In the genomic region with DNA sequence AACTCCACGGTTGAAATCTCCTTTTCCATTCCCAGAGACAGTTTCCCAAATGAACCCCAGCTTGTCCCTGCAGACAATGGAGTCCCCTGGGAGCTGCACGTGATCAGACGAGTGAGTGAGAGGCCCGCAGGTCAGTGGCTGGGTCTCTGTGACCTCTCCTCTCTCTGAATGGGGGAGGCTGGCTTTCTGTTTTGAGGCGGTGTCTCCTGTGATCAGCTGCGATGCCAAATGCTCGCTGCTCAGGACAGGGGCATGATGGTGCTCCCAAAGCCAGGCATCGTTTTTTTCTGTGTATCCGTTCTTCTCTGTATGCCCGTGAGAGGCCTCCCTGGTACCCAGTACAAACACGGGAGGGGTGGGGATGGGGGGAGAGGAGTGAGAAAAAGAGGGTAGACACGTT, we compare ENCODE assay signal across 8 mouse cellular contexts.
DNase-seq lines count a peak whose midpoint lies in the region; ATAC-seq lines count a peak whose summit lies in the region.

No protein-coding gene starts in this region.

- DNase-seq in left cerebral cortex, postnatal 4 days: peak; percentile 51
- DNase-seq in left cerebral cortex, postnatal 25 days (ENCODE audit: low spot score in 2 of 2): no peak
- peak; percentile 4 to 12 for DNase-seq in heart, adult 9 months (ENCODE audit: low spot score in 2 of 2)
- no peak for DNase-seq in thymus, postnatal 25 days
- DNase-seq in frontal cortex, postnatal 14 days (ENCODE audit: low spot score in 2 of 2): no peak

- no peaks in the 10 kb centered on the region for H3K36me3 ChIP-seq in kidney, embryonic 14.5 days (ENCODE audit: control insufficient read depth, insufficient read depth, low read length)
- H3K36me3 ChIP-seq in neural tube, embryonic 14.5 days (ENCODE audit: control insufficient read depth, insufficient read depth, low read length): no peaks in the 10 kb centered on the region

- 4% methylated on average over 12 of the region's 12 CpGs for WGBS in kidney, embryonic 14.5 days
- 5% methylated on average over 12 of the region's 12 CpGs for WGBS in neural tube, embryonic 14.5 days

- ATAC-seq in kidney, embryonic 14.5 days (ENCODE audit: low FRiP score, low TSS enrichment): peak; percentile 41; the same call in 1 of the 2 replicates
- ATAC-seq in neural tube, embryonic 14.5 days (ENCODE audit: low read depth): peak; percentile 39; the same call in 1 of the 2 replicates
- ATAC-seq in granulocyte monocyte progenitor cell, adult 5-6 weeks (replicated peaks; ENCODE audit: poor library complexity, severe bottlenecking): no peak

- no peak overlapping the region for H3K4me3 ChIP-seq in kidney, embryonic 14.5 days (ENCODE audit: low read length)
- H3K4me3 ChIP-seq in neural tube, embryonic 14.5 days (ENCODE audit: low read depth, low read length): no peak overlapping the region

- H3K27ac ChIP-seq in kidney, embryonic 14.5 days (ENCODE audit: low read depth, low read length): no peak overlapping the region
- H3K27ac ChIP-seq in neural tube, embryonic 14.5 days (ENCODE audit: low read depth, low read length): no peak overlapping the region

- H3K27me3 ChIP-seq in kidney, embryonic 14.5 days (ENCODE audit: control insufficient read depth, insufficient read depth, low read length): no peaks in the 10 kb centered on the region
- no peaks in the 10 kb centered on the region for H3K27me3 ChIP-seq in neural tube, embryonic 14.5 days (ENCODE audit: control insufficient read depth, insufficient read depth, low read length)

- H3K4me1 ChIP-seq in kidney, embryonic 14.5 days (ENCODE audit: control insufficient read depth, insufficient read depth, low read length): peaks cover 12% of the 10 kb centered on the region
- H3K4me1 ChIP-seq in neural tube, embryonic 14.5 days (ENCODE audit: control insufficient read depth, insufficient read depth, low read length): peaks cover 17% of the 10 kb centered on the region

- H3K9me3 ChIP-seq in kidney, embryonic 14.5 days (ENCODE audit: control insufficient read depth, low read length): no peaks in the 10 kb centered on the region
- H3K9me3 ChIP-seq in neural tube, embryonic 14.5 days (ENCODE audit: control insufficient read depth, low read length): no peaks in the 10 kb centered on the region

- no peak overlapping the region; the same call in 1 of the 2 replicates for H3K9ac ChIP-seq in kidney, embryonic 14.5 days (ENCODE audit: low read depth, low read length)
- no peak overlapping the region for H3K9ac ChIP-seq in neural tube, embryonic 14.5 days (replicated peaks; ENCODE audit: low read depth, low read length)

- intact Hi-C loops in left cerebral cortex, postnatal 4 days (cut with DNase I): no loop called here
- intact Hi-C loops in left cerebral cortex, postnatal 25 days (cut with DNase I): no loop called here

- 0 out of 2 replicates have a peak overlapping the region, but pooled peaks have one; percentile 8 for H3K4me2 ChIP-seq in kidney, embryonic 14.5 days (replicated peaks; ENCODE audit: low read depth, low read length)
- peak overlapping the region; percentile 12; the same call in 1 of the 2 replicates for H3K4me2 ChIP-seq in neural tube, embryonic 14.5 days (ENCODE audit: low read depth, low read length)

Comparison
In these comparisons a context has a peak if more than half of its experiments do, and no peak if none do; other contexts are left out.
1. DNase-seq: peak in left cerebral cortex, postnatal 4 days (single experiment) and heart, adult 9 months (2 of 2); none in left cerebral cortex, postnatal 25 days (0 of 2), thymus, postnatal 25 days (single experiment) and frontal cortex, postnatal 14 days (0 of 2).